In the genomic region with DNA sequence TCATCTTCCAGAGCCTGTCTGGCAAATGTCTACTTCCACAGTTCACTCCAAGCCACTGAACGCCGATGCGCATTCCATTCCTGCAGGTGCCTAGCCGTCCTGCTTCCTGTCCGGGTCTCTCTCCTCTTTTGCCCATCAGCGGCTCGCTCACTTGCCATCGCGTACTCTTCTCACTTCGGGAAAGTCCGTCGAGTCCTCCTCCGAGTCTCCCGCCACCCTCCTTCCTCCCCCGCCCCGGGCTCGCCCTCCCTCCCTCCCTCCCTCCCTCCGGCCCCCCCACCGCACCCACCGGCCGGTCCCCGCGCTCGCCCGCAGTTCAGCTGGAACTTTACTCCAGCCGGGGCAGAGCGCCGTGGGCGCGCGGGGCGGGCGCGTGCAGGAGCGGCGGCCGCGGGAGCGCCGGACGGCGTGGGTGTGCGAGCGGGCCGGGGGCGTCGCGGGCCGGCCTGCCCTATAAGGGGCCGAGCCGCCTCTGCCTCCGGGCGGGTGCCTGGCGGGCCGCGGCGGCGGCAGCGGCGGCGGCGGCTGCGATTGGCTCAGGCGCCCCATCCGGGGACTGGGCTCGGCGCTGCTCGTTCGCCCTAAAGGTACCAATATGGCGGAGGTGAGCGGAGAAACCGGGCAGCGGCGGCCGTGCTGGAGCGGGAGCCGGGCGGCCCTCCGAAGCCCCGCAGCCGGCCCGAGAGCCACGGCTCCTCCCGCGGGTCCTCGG, we compare ENCODE assay signal across 8 mouse cellular contexts. TPM values are rescaled to one million over a fixed set of nuclear protein-coding genes. Genes with fewer than 3 reads are reported as not detected.
DNase-seq lines count a peak whose midpoint lies in the region; ATAC-seq and TF ChIP-seq lines count a peak whose summit lies in the region.

No protein-coding gene starts in this region.

- peak; percentile 91 for ATAC-seq in Patski
- peak; percentile 95 for ATAC-seq in hindbrain, embryonic 12.5 days (ENCODE audit: low FRiP score)

- H3K36me3 ChIP-seq in hindbrain, embryonic 12.5 days: 0 out of 2 replicates have a peak, but pooled peaks cover 4% of the 10 kb centered on the region

- peak overlapping the region; percentile 97 for H3K27ac ChIP-seq in hindbrain, embryonic 12.5 days

- peak overlapping the region; percentile 94 for H3K4me2 ChIP-seq in hindbrain, embryonic 12.5 days (replicated peaks)

- WGBS in hindbrain, embryonic 12.5 days: under 1% methylated on average over 36 of the region's 86 CpGs

- peaks cover 5% of the 10 kb centered on the region for H3K27me3 ChIP-seq in Patski
- 0 out of 2 replicates have a peak, but pooled peaks cover 3% of the 10 kb centered on the region for H3K27me3 ChIP-seq in hindbrain, embryonic 12.5 days

- POLR2A ChIA-PET in Patski (lab: Charles Lee): no interaction called here

- H3K4me3 ChIP-seq in hindbrain, embryonic 12.5 days: peak overlapping the region; percentile 97

- TF ChIP-seq CTCF in Patski (IDR thresholded peaks at IDR 0.05): no peak

- in situ Hi-C loops in Patski (cut with MboI; ENCODE audit: low pct_unique_long_range_greater_than_20kb): no loop called here

- no peaks in the 10 kb centered on the region for H3K9me3 ChIP-seq in hindbrain, embryonic 12.5 days (replicated peaks)

- CTCF ChIA-PET in Patski (lab: Charles Lee): no interaction called here

- peak overlapping the region; percentile 98 for H3K9ac ChIP-seq in hindbrain, embryonic 12.5 days

- DNase-seq in Patski (ENCODE audit: low read depth, low spot score): no peak
- peak; percentile 93 to 94 for DNase-seq in cerebellum, postnatal 10 days
- DNase-seq in frontal cortex, postnatal 10 days (ENCODE audit: low spot score in 2 of 2): peak; percentile 69 to 85
- peak; percentile 72 to 79 for DNase-seq in layer of hippocampus, postnatal 25 days (ENCODE audit: extremely low spot score in 1 of 2, low spot score in 1 of 2)
- DNase-seq in lung, postnatal 14 days: peak; percentile 88
- peak; percentile 68 for DNase-seq in retina, adult 2 months (ENCODE audit: low read depth, low spot score)
- DNase-seq in thymus, postnatal 25 days: peak; percentile 88

- peaks cover 4% of the 10 kb centered on the region for H3K4me1 ChIP-seq in hindbrain, embryonic 12.5 days

RNA-seq across cellular contexts. Expression of gene Mier3, which starts 5.1 kb away (rescaled TPM):
- polyA plus RNA-seq in Patski (2021): 16.5 TPM
- polyA plus RNA-seq in hindbrain, embryonic 12.5 days (2016; fragmentation: Nextera tagmentation; extraction: Ambion mirVana): 25.0 and 26.3 TPM in 2 replicates
- 10 to 100 TPM; 24.0 to 30.4 TPM for total RNA-seq in layer of hippocampus, postnatal 25 days (2021)
